Comparison of ENCODE assay signal across 9 mouse cellular contexts in genomic region chr9:21166516-21166915, GRCm38 (mm10). TPM values are rescaled to one million over a fixed set of nuclear protein-coding genes. Genes with fewer than 3 reads are reported as not detected.
A peak's percentile ranks its signal among the peaks of the same experiment; 100 is the strongest.
DNase-seq lines count a peak whose midpoint lies in the region; ATAC-seq and TF ChIP-seq lines count a peak whose summit lies in the region.
"Had no signal": no experiment of that assay in that cellular context is flagged by ENCODE, and none has a peak within 500 bp of the region (broad histone marks: within the 10 kb centered on the region; RNA-seq: fewer than 3 reads in every experiment).

No protein-coding gene starts in this region.

- H3K27ac ChIP-seq in kidney, embryonic 14.5 days (ENCODE audit: low read depth, low read length) = no peak overlapping the region
- peak overlapping the region; percentile 1; the same call in 1 of the 2 replicates for H3K27ac ChIP-seq in cortical plate, adult 2 months (ENCODE audit: insufficient read depth, low read length)
- H3K27ac ChIP-seq in hindbrain, embryonic 15.5 days (replicated peaks) = no peak overlapping the region
- H3K27ac ChIP-seq in midbrain, embryonic 15.5 days = no peak overlapping the region

- no peaks in the 10 kb centered on the region for H3K36me3 ChIP-seq in kidney, embryonic 14.5 days (ENCODE audit: control insufficient read depth, insufficient read depth, low read length)
- no peaks in the 10 kb centered on the region for H3K36me3 ChIP-seq in hindbrain, embryonic 15.5 days
- H3K36me3 ChIP-seq in midbrain, embryonic 15.5 days (replicated peaks) = no peaks in the 10 kb centered on the region

- peaks cover 38% of the 10 kb centered on the region for H3K27me3 ChIP-seq in kidney, embryonic 14.5 days (ENCODE audit: control insufficient read depth, insufficient read depth, low read length)
- H3K27me3 ChIP-seq in hindbrain, embryonic 15.5 days = peaks cover 46% of the 10 kb centered on the region
- H3K27me3 ChIP-seq in midbrain, embryonic 15.5 days (replicated peaks) = peaks cover 72% of the 10 kb centered on the region
- H3K27me3 ChIP-seq: Patski had no signal

- WGBS in kidney, embryonic 14.5 days = 26% methylated on average over 3 of the region's 3 CpGs
- WGBS in hindbrain, embryonic 15.5 days = 29% methylated on average over 3 of the region's 3 CpGs
- WGBS in midbrain, embryonic 15.5 days = 41% methylated on average over 3 of the region's 3 CpGs

- H3K4me3 ChIP-seq in kidney, embryonic 14.5 days (ENCODE audit: low read length) = peak overlapping the region; percentile 54
- H3K4me3 ChIP-seq in cortical plate, adult 2 months (ENCODE audit: insufficient read depth, low read length) = peak overlapping the region; percentile 28
- peak overlapping the region; percentile 49 for H3K4me3 ChIP-seq in hindbrain, embryonic 15.5 days
- H3K4me3 ChIP-seq in midbrain, embryonic 15.5 days = peak overlapping the region; percentile 45

- TF ChIP-seq CTCF in cortical plate, adult 2 months (IDR thresholded peaks at IDR 0.05; ENCODE audit: extremely low read depth, insufficient read depth, low read length) = no peak

- no peak for TF ChIP-seq POLR2A in cortical plate, adult 2 months (IDR thresholded peaks at IDR 0.05; ENCODE audit: extremely low read depth, insufficient read depth, low read length)

- H3K4me1 ChIP-seq in kidney, embryonic 14.5 days (ENCODE audit: control insufficient read depth, insufficient read depth, low read length) = peaks cover 41% of the 10 kb centered on the region
- no peaks in the 10 kb centered on the region; the same call in 1 of the 2 replicates for H3K4me1 ChIP-seq in cortical plate, adult 2 months (ENCODE audit: control insufficient read depth, insufficient read depth, low read length)
- H3K4me1 ChIP-seq in hindbrain, embryonic 15.5 days (replicated peaks) = peaks cover 33% of the 10 kb centered on the region
- H3K4me1 ChIP-seq in midbrain, embryonic 15.5 days = peaks cover 29% of the 10 kb centered on the region

- no peak overlapping the region for H3K9ac ChIP-seq in kidney, embryonic 14.5 days (ENCODE audit: low read depth, low read length)
- no peak overlapping the region for H3K9ac ChIP-seq in hindbrain, embryonic 15.5 days
- no peak overlapping the region for H3K9ac ChIP-seq in midbrain, embryonic 15.5 days

- no peak for DNase-seq in kidney, postnatal 36 days
- DNase-seq in yolk sac, embryonic 10.5 days (ENCODE audit: low spot score) = no peak
- no peak for DNase-seq in layer of hippocampus, adult 11-12 months (ENCODE audit: low spot score)
- DNase-seq in ovary, postnatal 10 days (ENCODE audit: low spot score) = no peak

- H3K9me3 ChIP-seq in kidney, embryonic 14.5 days (ENCODE audit: control insufficient read depth, low read length) = no peaks in the 10 kb centered on the region
- no peaks in the 10 kb centered on the region for H3K9me3 ChIP-seq in hindbrain, embryonic 15.5 days
- no peaks in the 10 kb centered on the region for H3K9me3 ChIP-seq in midbrain, embryonic 15.5 days

- H3K4me2 ChIP-seq in kidney, embryonic 14.5 days (replicated peaks; ENCODE audit: low read depth, low read length) = peak overlapping the region; percentile 89
- peak overlapping the region; percentile 59 for H3K4me2 ChIP-seq in hindbrain, embryonic 15.5 days
- peak overlapping the region; percentile 69 for H3K4me2 ChIP-seq in midbrain, embryonic 15.5 days

- ATAC-seq in kidney, embryonic 14.5 days (ENCODE audit: low FRiP score, low TSS enrichment) = no peak
- no peak for ATAC-seq in hindbrain, embryonic 15.5 days (ENCODE audit: low FRiP score, low read depth)
- ATAC-seq in midbrain, embryonic 15.5 days (replicated peaks) = no peak

RNA-seq across cellular contexts. Expression of gene Pde4a, which starts 1.0 kb away (rescaled TPM):
- polyA plus RNA-seq in kidney, embryonic 14.5 days (2014; fragmentation: Nextera tagmentation; extraction: Ambion mirVana) = 13.7 and 14.0 TPM in 2 replicates
- 77.0 and 80.1 TPM in 2 replicates for polyA plus RNA-seq in cortical plate, adult 2 months (2012; rRNA removed)
- 36.5 and 41.0 TPM in 2 replicates for polyA plus RNA-seq in hindbrain, embryonic 15.5 days (2015; fragmentation: Nextera tagmentation; extraction: Ambion mirVana)
- polyA plus RNA-seq in midbrain, embryonic 15.5 days (2015; fragmentation: Nextera tagmentation; extraction: Ambion mirVana) = 42.7 and 44.5 TPM in 2 replicates

RNA-seq across cellular contexts. Expression of gene Cdc37, which starts 16.7 kb away (rescaled TPM):
- polyA plus RNA-seq in kidney, embryonic 14.5 days (2014; fragmentation: Nextera tagmentation; extraction: Ambion mirVana) = 366 and 377 TPM in 2 replicates
- polyA plus RNA-seq in cortical plate, adult 2 months (2012; rRNA removed) = 158 and 168 TPM in 2 replicates
- 211 TPM in 2 replicates for polyA plus RNA-seq in hindbrain, embryonic 15.5 days (2015; fragmentation: Nextera tagmentation; extraction: Ambion mirVana)
- polyA plus RNA-seq in midbrain, embryonic 15.5 days (2015; fragmentation: Nextera tagmentation; extraction: Ambion mirVana) = 215 and 226 TPM in 2 replicates

RNA-seq across cellular contexts. Expression of gene Tyk2, which starts 35.5 kb away (rescaled TPM):
- polyA plus RNA-seq in kidney, embryonic 14.5 days (2014; fragmentation: Nextera tagmentation; extraction: Ambion mirVana) = 5.6 and 8.7 TPM in 2 replicates
- 16.4 and 18.6 TPM in 2 replicates for polyA plus RNA-seq in cortical plate, adult 2 months (2012; rRNA removed)
- 11.3 and 11.7 TPM in 2 replicates for polyA plus RNA-seq in hindbrain, embryonic 15.5 days (2015; fragmentation: Nextera tagmentation; extraction: Ambion mirVana)
- polyA plus RNA-seq in midbrain, embryonic 15.5 days (2015; fragmentation: Nextera tagmentation; extraction: Ambion mirVana) = 12.5 TPM in 2 replicates
